Mouse (Mus musculus) natural killer cell, adult 2 months (primary cell): ENCODE data around the gene Galnt7.

ENCODE experiments used
- DNase-seq, 2 experiments: peaks; one replicate each; pipeline ENCODE4 v3.0.0; 2022; ENCODE audit warnings: low spot score in 2 of 2

Galnt7 gene

GRCm38 (mm10) chr8:57652456-57653055, at the start of gene Galnt7:
Galnt7 (minus strand) TSS chr8:57653032.
- DNase-seq = peak; percentile 57 to 59

- DNase-seq = no peak
Observed at GRCm38 (mm10) chr8:57688633-57689032, 35.8 kb upstream of the Galnt7 start.

GRCm38 (mm10) chr8:57685803-57686202, 33.0 kb upstream of the Galnt7 start:
- no peak for DNase-seq

GRCm38 (mm10) chr8:57680044-57680443, 27.2 kb upstream of the Galnt7 start:
- no peak for DNase-seq

GRCm38 (mm10) chr8:57664121-57664520, 11.3 kb upstream of the Galnt7 start:
- no peak for DNase-seq

- no peak for DNase-seq
Observed at GRCm38 (mm10) chr8:57660019-57660418, 7.2 kb upstream of the Galnt7 start.

- DNase-seq = no peak
Observed at GRCm38 (mm10) chr8:57656446-57656845, 3.6 kb upstream of the Galnt7 start.

- DNase-seq = no peak
Observed at GRCm38 (mm10) chr8:57654146-57654545, 1.3 kb upstream of the Galnt7 start.

- no peak for DNase-seq
Observed at GRCm38 (mm10) chr8:57653768-57654125, 915 bp upstream of the Galnt7 start.

- peak in 1 of 2 experiments; percentile 19 for DNase-seq
Observed at GRCm38 (mm10) chr8:57653056-57653767, 380 bp upstream of the Galnt7 start.

GRCm38 (mm10) chr8:57651689-57652455, 960 bp downstream of the Galnt7 start:
- DNase-seq = peak; percentile 32 to 45

- DNase-seq = no peak
Observed at GRCm38 (mm10) chr8:57651357-57651688, 1.5 kb downstream of the Galnt7 start.

- DNase-seq = no peak
Observed at GRCm38 (mm10) chr8:57650216-57650615, 2.6 kb downstream of the Galnt7 start.

- DNase-seq = no peak
Observed at GRCm38 (mm10) chr8:57647566-57647965, 5.3 kb downstream of the Galnt7 start.

GRCm38 (mm10) chr8:57644281-57644680, 8.6 kb downstream of the Galnt7 start:
- DNase-seq = no peak

- DNase-seq = no peak
Observed at GRCm38 (mm10) chr8:57642722-57643121, 10.1 kb downstream of the Galnt7 start.

GRCm38 (mm10) chr8:57638925-57639324, 13.9 kb downstream of the Galnt7 start:
- no peak for DNase-seq

GRCm38 (mm10) chr8:57637599-57638280, 15.1 kb downstream of the Galnt7 start:
- DNase-seq = peak; percentile 39 to 63

GRCm38 (mm10) chr8:57636698-57637097, 16.1 kb downstream of the Galnt7 start:
- no peak for DNase-seq

GRCm38 (mm10) chr8:57636281-57636680, 16.6 kb downstream of the Galnt7 start:
- DNase-seq = no peak

GRCm38 (mm10) chr8:57631780-57632179, 21.1 kb downstream of the Galnt7 start:
- no peak for DNase-seq

- no peak for DNase-seq
Observed at GRCm38 (mm10) chr8:57630148-57630547, 22.7 kb downstream of the Galnt7 start.
